Mouse (Mus musculus): ENCODE data around the gene Tnfsf8. TPM values are rescaled to one million over a fixed set of nuclear protein-coding genes. Genes with fewer than 3 reads are reported as not detected.

Gene Tnfsf8
- polyA plus RNA-seq, 1 experiment from 2014 or later, result not detected

DNA sequence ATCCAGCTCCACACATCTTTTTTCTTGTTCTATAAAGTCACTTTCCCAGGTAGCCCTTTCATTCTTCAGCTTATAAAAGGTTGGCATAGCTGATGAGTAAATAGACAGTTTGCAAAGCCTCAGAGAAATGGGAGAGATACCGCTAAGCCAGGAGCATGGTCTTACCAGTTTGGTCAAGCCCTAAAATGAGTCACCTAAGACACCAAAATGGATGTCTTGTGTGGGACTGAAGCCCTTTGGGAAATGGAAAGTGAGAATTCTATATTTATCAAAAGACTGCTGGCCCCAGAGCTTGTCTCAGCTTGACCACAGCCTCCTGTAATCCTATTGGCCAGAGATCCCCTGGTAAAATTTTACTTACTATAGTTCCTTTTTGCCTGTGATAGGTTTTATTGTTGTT, 9.5 kb upstream of the Tnfsf8 start:
- ATAC-seq (replicated peaks; ENCODE audit: low FRiP score), result no peak
- no peaks in the 10 kb centered on the region for H3K27me3 ChIP-seq (ENCODE audit: control insufficient read depth, insufficient read depth, low read length)
- WGBS, result 94% methylated on average over 1 of the region's 1 CpGs

DNA sequence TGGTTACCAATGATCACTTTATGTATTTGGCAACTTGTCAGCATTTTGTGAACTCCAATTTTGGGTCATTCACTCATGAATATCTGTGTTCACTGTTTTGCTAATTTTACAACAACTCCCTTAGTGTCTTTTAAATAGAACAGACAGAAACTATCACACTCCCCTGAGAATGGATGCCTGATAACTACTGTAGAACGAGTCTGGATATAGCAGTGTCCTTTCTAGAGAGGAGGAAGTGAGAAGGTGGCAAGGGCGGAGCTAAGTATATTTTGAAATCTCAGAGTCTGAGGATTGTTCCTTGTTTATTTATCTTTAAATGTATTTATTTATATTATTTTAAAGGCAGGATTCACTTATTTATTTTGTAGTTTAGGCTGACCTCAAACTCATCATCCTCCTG, 7.6 kb upstream of the Tnfsf8 start:
- WGBS, result 79% methylated on average over 2 of the region's 2 CpGs
- Histone ChIP-seq H3K4me3 (ENCODE audit: low read depth, low read length) (no peak overlapping the region), H3K9me3 (ENCODE audit: control insufficient read depth, low read length) (no peaks in the 10 kb centered on the region), H3K4me1 (replicated peaks; ENCODE audit: control insufficient read depth, insufficient read depth, low read length) (no peaks in the 10 kb centered on the region), H3K4me2 (ENCODE audit: low read depth, low read length, severe bottlenecking) (no peak overlapping the region), H3K27me3 (ENCODE audit: control insufficient read depth, insufficient read depth, low read length) (no peaks in the 10 kb centered on the region), H3K36me3 (ENCODE audit: control insufficient read depth, insufficient read depth, low read length) (no peaks in the 10 kb centered on the region), H3K9ac (ENCODE audit: low read length) (no peak overlapping the region), H3K27ac (ENCODE audit: low read depth, low read length) (no peak overlapping the region)
- ATAC-seq (replicated peaks; ENCODE audit: low FRiP score), result no peak
- DNase-seq (ENCODE audit: low spot score), result no peak

More for the DNA sequence above, 9.5 kb upstream of the Tnfsf8 start:
- Histone ChIP-seq H3K36me3 (ENCODE audit: control insufficient read depth, insufficient read depth, low read length) (no peaks in the 10 kb centered on the region), H3K9me3 (ENCODE audit: control insufficient read depth, low read length) (no peaks in the 10 kb centered on the region), H3K4me3 (ENCODE audit: low read depth, low read length) (no peak overlapping the region), H3K4me1 (replicated peaks; ENCODE audit: control insufficient read depth, insufficient read depth, low read length) (no peaks in the 10 kb centered on the region), H3K9ac (ENCODE audit: low read length) (no peak overlapping the region), H3K27ac (ENCODE audit: low read depth, low read length) (no peak overlapping the region), H3K4me2 (ENCODE audit: low read depth, low read length, severe bottlenecking) (no peak overlapping the region)
- no peak for DNase-seq (ENCODE audit: low spot score)

DNA sequence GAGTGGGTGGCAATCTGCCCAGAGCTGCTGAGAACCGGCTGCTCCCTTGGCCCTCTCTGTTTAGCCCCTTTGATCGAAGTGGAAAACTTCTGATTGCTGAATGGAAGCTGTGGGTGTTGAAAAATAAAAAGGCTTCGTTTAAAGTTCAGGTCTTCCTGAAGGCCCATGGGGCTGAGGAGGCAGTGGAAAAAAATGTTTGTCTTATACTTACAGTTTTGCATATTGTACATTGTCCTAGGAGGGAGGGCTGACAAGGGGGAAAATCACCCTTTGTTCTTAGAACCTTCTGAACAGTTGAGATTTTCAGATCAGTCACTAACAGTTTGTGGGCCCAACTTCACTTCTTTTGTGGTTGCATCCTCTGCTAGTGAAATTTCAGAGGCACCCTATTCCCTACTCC, 1.8 kb upstream of the Tnfsf8 start:
- WGBS, result 78% methylated on average over 3 of the region's 3 CpGs
- no peaks in the 10 kb centered on the region for H3K4me1 ChIP-seq (replicated peaks; ENCODE audit: control insufficient read depth, insufficient read depth, low read length)
- H3K27me3 ChIP-seq (ENCODE audit: control insufficient read depth, insufficient read depth, low read length), result no peaks in the 10 kb centered on the region
- H3K27ac ChIP-seq (ENCODE audit: low read depth, low read length), result no peak overlapping the region
- no peaks in the 10 kb centered on the region for H3K9me3 ChIP-seq (ENCODE audit: control insufficient read depth, low read length)
- H3K9ac ChIP-seq (ENCODE audit: low read length), result no peak overlapping the region
- no peak for DNase-seq (ENCODE audit: low spot score)
- no peaks in the 10 kb centered on the region for H3K36me3 ChIP-seq (ENCODE audit: control insufficient read depth, insufficient read depth, low read length)
- no peak overlapping the region for H3K4me2 ChIP-seq (ENCODE audit: low read depth, low read length, severe bottlenecking)
- ATAC-seq (replicated peaks; ENCODE audit: low FRiP score), result no peak
- no peak overlapping the region for H3K4me3 ChIP-seq (ENCODE audit: low read depth, low read length)

DNA sequence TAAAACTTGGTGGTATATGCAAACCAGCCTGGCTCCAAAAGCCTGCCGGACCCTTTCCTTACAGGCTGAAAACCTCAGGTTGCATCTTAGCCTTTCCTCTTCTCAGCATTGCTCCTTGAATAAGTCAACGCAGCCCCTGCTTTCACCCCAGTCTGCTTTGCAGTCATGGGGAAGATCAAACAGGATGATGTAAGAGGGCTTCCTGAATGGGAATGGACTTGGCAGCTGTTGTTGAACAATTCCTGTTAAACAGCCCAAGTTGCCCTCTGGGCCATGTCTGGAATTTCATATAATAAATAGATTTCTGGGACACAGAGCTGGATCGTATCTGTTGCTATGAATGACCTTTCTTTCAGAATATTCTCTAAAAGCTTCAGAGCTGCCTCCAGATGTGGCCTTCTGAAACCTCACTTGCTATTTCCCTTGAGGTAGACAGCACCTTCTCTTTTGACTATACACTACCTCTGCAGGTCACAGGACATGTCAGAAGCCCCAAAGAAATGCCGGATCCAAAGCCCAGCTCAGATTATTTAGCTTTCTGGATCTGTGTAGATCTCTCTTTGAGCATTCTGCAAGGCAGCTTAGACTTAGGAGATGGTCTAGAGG, 1.0 kb upstream of the Tnfsf8 start:
- DNase-seq (ENCODE audit: low spot score) (no peak), ATAC-seq (replicated peaks; ENCODE audit: low FRiP score) (no peak)
- no peaks in the 10 kb centered on the region for H3K27me3 ChIP-seq (ENCODE audit: control insufficient read depth, insufficient read depth, low read length)
- 76% methylated on average over 4 of the region's 4 CpGs for WGBS
- no peaks in the 10 kb centered on the region for H3K9me3 ChIP-seq (ENCODE audit: control insufficient read depth, low read length)
- no peak overlapping the region for H3K9ac ChIP-seq (ENCODE audit: low read length)
- H3K27ac ChIP-seq (ENCODE audit: low read depth, low read length), result no peak overlapping the region
- H3K4me3 ChIP-seq (ENCODE audit: low read depth, low read length), result no peak overlapping the region
- no peaks in the 10 kb centered on the region for H3K4me1 ChIP-seq (replicated peaks; ENCODE audit: control insufficient read depth, insufficient read depth, low read length)
- H3K36me3 ChIP-seq (ENCODE audit: control insufficient read depth, insufficient read depth, low read length), result no peaks in the 10 kb centered on the region
- H3K4me2 ChIP-seq (ENCODE audit: low read depth, low read length, severe bottlenecking), result no peak overlapping the region

DNA sequence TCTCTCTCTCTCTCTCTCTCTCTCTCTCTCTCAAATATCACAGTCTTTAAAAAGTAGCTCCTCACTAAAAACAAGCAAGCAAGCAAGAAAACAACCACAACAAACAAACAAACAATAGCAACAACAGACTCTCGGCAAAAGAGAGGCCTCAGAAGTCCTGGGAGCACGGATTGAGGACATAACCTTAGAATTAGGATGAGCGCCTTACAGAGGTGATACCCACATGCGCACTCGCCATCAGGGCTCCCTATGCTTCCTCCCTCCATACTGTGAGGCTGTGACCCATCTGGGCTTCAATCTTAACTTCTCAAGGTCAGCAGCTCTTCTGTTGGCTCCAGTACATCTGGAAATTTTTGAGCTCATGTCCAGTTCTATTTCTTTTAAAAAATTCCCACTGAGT, 911 bp downstream of the Tnfsf8 start:
- Histone ChIP-seq H3K27me3 (ENCODE audit: control insufficient read depth, insufficient read depth, low read length) (no peaks in the 10 kb centered on the region), H3K36me3 (ENCODE audit: control insufficient read depth, insufficient read depth, low read length) (no peaks in the 10 kb centered on the region), H3K4me2 (ENCODE audit: low read depth, low read length, severe bottlenecking) (no peak overlapping the region), H3K4me1 (replicated peaks; ENCODE audit: control insufficient read depth, insufficient read depth, low read length) (no peaks in the 10 kb centered on the region), H3K27ac (ENCODE audit: low read depth, low read length) (no peak overlapping the region), H3K9ac (ENCODE audit: low read length) (no peak overlapping the region), H3K9me3 (ENCODE audit: control insufficient read depth, low read length) (no peaks in the 10 kb centered on the region), H3K4me3 (ENCODE audit: low read depth, low read length) (no peak overlapping the region)
- no peak for DNase-seq (ENCODE audit: low spot score)
- no peak for ATAC-seq (replicated peaks; ENCODE audit: low FRiP score)
- WGBS, result 87% methylated on average over 5 of the region's 5 CpGs

DNA sequence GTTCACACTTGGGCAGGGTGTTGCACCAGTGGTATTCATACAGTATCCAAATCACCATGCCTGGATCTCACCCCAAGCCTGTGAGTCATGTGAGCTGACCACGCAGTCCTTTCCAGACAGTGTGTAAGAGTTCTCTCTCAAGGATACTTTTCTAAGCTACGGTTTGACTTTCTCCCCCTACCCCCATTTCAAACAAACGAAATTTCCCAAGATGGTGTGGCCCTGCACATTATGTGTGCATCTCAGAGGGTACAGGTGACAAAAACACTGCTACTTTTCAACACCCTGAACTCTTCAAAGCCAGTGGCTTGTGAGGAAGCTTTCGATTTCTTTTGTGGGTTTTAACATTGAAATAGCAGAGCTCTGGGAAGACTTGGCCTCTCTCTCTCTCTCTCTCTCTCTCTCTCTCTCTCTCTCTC, 1.4 kb downstream of the Tnfsf8 start:
- Histone ChIP-seq H3K4me3 (ENCODE audit: low read depth, low read length) (no peak overlapping the region), H3K4me2 (ENCODE audit: low read depth, low read length, severe bottlenecking) (no peak overlapping the region), H3K9ac (ENCODE audit: low read length) (no peak overlapping the region), H3K36me3 (ENCODE audit: control insufficient read depth, insufficient read depth, low read length) (no peaks in the 10 kb centered on the region), H3K9me3 (ENCODE audit: control insufficient read depth, low read length) (no peaks in the 10 kb centered on the region), H3K27ac (ENCODE audit: low read depth, low read length) (no peak overlapping the region), H3K4me1 (replicated peaks; ENCODE audit: control insufficient read depth, insufficient read depth, low read length) (no peaks in the 10 kb centered on the region), H3K27me3 (ENCODE audit: control insufficient read depth, insufficient read depth, low read length) (no peaks in the 10 kb centered on the region)
- no peak for DNase-seq (ENCODE audit: low spot score)
- no peak for ATAC-seq (replicated peaks; ENCODE audit: low FRiP score)
- WGBS, result 85% methylated on average over 4 of the region's 4 CpGs

DNA sequence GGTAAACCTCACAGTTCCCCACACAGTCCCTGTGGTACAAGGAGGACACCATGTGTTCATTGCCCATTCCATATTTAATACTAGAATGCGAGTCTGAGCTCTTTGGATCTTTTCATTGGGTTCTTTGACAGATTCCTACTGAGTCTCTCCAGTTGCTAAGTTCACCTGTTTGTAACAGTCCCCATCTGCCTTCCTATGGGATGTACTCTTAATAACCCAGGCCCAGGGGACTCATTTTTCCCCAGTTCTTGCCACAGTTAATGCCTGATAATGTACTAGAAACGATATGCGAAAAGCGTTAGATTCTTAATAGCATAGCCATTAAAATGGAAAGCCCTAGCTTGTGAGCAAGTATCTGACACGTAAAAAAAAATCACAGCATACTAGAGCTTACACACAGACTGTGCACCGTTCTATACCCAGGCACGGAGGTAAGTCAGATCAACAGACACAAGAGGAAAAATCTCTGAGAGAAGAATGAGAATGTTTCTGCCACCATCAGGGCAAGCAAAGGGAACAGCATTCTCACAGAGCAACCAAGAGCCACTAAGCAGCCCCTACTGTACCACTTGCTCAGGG, 2.4 kb downstream of the Tnfsf8 start:
- Histone ChIP-seq H3K27ac (ENCODE audit: low read depth, low read length) (no peak overlapping the region), H3K4me2 (ENCODE audit: low read depth, low read length, severe bottlenecking) (no peak overlapping the region), H3K9ac (ENCODE audit: low read length) (no peak overlapping the region), H3K27me3 (ENCODE audit: control insufficient read depth, insufficient read depth, low read length) (no peaks in the 10 kb centered on the region), H3K4me3 (ENCODE audit: low read depth, low read length) (no peak overlapping the region), H3K4me1 (replicated peaks; ENCODE audit: control insufficient read depth, insufficient read depth, low read length) (no peaks in the 10 kb centered on the region), H3K36me3 (ENCODE audit: control insufficient read depth, insufficient read depth, low read length) (no peaks in the 10 kb centered on the region), H3K9me3 (ENCODE audit: control insufficient read depth, low read length) (no peaks in the 10 kb centered on the region)
- 92% methylated on average over 7 of the region's 7 CpGs for WGBS
- no peak for DNase-seq (ENCODE audit: low spot score)
- ATAC-seq (replicated peaks; ENCODE audit: low FRiP score), result no peak

DNA sequence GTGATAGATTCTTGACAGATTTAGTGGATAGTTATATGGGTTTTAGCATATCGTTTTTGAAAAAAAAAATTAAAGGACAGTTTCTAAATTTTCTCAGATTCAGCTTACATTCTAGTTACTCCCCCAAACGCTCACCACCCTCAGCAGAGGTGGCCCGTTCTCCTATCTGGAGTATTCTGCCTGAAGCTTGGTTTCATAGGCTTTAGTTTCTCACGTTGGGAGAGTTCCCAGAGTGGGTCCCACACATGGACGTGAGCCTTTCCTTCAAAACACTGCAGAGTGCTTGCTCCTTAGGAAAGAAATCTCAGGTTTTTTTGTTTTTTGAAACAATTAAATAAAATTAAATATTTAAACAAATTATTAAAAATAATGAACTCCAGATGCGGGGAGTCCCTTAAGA, 4.4 kb downstream of the Tnfsf8 start:
- H3K4me1 ChIP-seq (replicated peaks; ENCODE audit: control insufficient read depth, insufficient read depth, low read length), result no peaks in the 10 kb centered on the region
- H3K9me3 ChIP-seq (ENCODE audit: control insufficient read depth, low read length), result no peaks in the 10 kb centered on the region
- no peaks in the 10 kb centered on the region for H3K27me3 ChIP-seq (ENCODE audit: control insufficient read depth, insufficient read depth, low read length)
- no peak overlapping the region for H3K4me3 ChIP-seq (ENCODE audit: low read depth, low read length)
- no peak overlapping the region for H3K4me2 ChIP-seq (ENCODE audit: low read depth, low read length, severe bottlenecking)
- ATAC-seq (replicated peaks; ENCODE audit: low FRiP score), result no peak
- no peaks in the 10 kb centered on the region for H3K36me3 ChIP-seq (ENCODE audit: control insufficient read depth, insufficient read depth, low read length)
- 85% methylated on average over 6 of the region's 6 CpGs for WGBS
- no peak for DNase-seq (ENCODE audit: low spot score)
- H3K27ac ChIP-seq (ENCODE audit: low read depth, low read length), result no peak overlapping the region
- H3K9ac ChIP-seq (ENCODE audit: low read length), result no peak overlapping the region

DNA sequence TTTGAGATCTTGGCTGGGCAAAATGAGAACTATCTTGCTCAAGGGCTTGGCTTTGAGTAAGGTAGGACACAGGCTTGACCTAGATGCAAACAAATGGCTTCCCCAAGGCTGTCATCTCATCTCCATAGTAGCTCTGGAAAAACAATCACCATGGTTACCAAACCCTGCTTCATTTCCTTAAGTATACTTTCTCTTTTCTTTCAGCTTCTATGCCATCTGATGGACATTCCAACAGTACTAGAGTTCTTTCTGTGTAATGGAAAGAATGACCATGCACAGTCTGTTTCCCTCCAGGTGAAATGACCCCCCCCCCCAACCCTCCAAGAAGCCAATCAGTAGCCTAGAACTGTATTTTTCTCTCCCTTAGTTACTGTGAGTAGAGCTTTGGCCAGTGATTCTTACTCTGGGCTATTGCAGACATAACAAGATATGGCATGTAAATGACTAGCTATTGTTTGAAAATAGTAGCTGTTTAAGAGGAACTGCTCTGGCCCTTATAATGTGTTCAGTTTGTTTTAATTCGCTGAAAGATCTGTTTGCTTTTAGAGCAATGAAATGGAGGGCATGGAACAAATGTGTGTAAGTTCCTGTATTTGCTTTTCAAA, 7.3 kb downstream of the Tnfsf8 start:
- Histone ChIP-seq H3K4me2 (ENCODE audit: low read depth, low read length, severe bottlenecking) (no peak overlapping the region), H3K9ac (ENCODE audit: low read length) (no peak overlapping the region), H3K4me1 (replicated peaks; ENCODE audit: control insufficient read depth, insufficient read depth, low read length) (no peaks in the 10 kb centered on the region), H3K27me3 (ENCODE audit: control insufficient read depth, insufficient read depth, low read length) (no peaks in the 10 kb centered on the region), H3K27ac (ENCODE audit: low read depth, low read length) (no peak overlapping the region), H3K36me3 (ENCODE audit: control insufficient read depth, insufficient read depth, low read length) (no peaks in the 10 kb centered on the region), H3K4me3 (ENCODE audit: low read depth, low read length) (no peak overlapping the region), H3K9me3 (ENCODE audit: control insufficient read depth, low read length) (no peaks in the 10 kb centered on the region)
- WGBS, result 86% methylated on average over 1 of the region's 1 CpGs
- ATAC-seq (replicated peaks; ENCODE audit: low FRiP score) (no peak), DNase-seq (ENCODE audit: low spot score) (no peak)
